Mouse (Mus musculus): ENCODE measurements around the gene Zfp2.

Gene Zfp2

DNA sequence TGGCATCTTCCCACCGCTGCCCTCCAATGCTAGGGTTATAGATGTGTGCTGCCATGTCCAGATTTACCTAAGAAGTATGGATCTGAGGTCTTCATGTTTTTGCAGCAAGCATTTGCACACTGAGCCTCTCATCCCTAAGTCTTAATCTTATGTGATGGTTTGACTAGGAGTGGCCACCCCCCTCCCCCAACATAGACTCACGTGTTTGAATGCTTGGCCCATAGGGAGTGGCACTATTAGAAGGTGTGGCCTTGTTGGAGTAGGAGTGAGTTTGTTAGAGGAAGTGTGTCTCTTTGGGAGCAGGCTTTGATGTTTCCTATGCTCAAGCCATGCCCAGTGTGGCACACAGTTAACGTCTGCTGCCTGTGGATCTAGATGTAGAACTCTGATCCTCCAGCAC, 37.3 kb downstream of the Zfp2 start:
- DNase-seq (ENCODE audit: extremely low read depth, low read depth, low spot score): no peak

DNA sequence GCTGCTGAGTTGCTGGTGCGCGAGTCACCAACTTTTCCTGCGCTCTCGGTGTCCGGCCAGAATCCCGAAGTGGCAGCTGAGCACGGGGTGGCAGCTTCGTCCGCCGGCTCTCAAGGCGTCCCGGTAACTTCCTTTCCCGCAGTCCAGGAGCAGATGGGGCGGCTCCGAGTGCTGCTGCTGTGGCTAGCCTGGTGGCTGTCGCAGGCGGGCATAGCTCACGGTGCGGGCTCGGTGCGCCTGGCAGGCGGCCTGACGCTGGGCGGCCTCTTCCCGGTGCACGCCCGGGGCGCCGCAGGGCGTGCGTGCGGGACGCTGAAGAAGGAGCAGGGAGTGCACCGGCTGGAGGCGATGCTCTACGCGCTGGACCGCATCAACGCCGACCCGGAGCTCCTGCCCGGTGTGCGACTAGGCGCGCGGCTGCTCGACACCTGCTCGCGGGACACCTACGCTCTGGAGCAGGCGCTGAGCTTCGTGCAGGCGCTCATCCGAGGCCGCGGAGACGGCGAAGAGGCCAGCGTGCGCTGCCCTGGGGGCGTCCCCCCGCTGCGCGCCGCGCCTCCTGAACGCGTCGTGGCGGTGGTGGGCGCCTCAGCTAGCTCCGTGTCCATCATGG, 64.9 kb downstream of the Zfp2 start:
- DNase-seq (ENCODE audit: extremely low read depth, low read depth, low spot score): no peak

DNA sequence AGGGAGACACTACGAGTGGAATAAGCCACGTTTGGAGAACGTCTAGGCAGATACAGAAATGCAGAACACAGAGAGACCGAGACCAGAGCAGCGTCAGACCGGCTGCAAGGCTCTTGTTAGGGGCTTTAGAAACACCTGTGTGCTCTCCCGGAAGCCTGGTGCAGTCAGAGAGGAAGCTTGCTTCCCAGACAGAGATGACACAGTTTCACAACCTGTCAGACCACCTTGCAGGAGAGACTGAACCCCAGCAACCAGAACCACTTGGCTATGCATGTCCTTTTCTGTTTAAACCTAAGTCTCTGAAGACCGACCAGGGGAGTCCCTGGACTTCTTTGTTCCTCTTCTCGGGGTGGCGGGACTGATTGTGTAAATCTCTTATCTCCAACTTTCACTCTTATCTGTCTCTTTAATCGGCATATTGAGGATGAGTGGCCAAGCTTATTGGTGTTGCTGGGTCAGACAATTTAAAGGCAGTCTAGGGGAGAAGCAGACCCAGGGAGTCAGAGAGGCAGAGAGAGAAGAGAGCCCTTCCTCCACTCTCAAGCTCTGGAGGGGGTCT, 65.7 kb downstream of the Zfp2 start, which contains the start of gene Grm6:
Gene Grm6 (plus strand): TSS at position 509 of the 559 bp plus-strand sequence.
- no peak for DNase-seq (ENCODE audit: extremely low read depth, low read depth, low spot score)

DNA sequence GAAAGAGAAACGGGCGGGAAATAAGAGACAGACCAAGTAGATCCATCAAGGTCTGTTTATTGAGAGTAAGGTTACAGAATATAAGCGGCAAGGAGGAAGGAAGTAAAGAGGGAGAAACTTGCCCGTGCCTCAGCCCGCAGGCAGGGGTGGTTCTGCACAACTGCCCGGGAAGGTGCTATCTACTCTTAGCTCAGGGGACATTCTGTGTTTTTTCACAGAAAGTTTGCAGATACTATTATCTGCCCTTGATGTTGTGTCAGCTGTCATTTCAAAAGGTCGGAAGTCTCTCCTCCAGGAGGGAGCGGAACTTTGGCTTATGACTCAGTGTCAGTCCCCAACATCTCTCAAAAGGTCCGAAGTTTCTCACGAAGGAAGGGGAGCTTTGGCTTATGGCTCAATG, 66.7 kb downstream of the Zfp2 start:
- no peak for DNase-seq (ENCODE audit: extremely low read depth, low read depth, low spot score)
